Mouse (Mus musculus): ENCODE data around the gene Nckap1l.

Nckap1l gene

DNA sequence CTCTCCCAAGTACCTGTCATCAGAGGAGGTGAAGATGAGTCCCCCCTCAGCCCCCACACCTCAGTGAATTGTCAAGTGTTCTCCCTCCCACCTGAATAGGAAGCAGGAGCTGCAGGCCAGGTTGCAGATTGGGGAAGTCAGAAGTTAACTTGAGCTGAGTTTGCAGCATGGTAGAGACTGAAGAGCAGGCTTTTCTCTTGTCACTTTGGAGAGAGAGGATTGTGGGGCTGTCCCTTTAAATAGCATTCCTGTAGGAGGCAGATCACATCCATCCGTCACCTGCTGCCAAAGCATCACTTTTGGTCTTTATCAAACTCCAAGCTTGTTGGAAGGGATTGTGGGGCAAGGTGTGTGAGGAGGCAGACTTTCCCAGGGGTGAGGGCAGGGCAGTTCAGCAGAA, 47.1 kb downstream of the Nckap1l start:
- no peak for DNase-seq (ENCODE audit: low read depth, low spot score)

DNA sequence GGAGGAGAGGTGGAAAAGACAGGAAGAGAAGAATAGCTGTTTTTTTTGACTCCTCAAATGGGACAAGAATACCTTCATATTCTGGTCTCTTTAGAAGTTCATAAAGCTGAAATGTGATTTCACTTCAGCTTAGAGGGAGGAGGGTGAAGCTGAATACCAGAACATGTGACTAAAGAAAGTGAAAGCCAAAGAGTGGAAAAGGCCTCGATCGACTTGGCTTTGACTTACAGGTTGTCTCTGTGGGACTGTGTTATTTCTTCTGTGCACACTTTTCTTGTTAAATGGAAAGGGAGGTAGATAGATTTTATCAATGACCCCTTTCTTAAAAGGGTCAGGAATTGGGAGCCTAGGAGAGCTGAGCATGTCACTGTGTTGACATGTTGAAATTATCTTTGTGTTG, 47.6 kb downstream of the Nckap1l start:
- no peak for DNase-seq (ENCODE audit: low read depth, low spot score)

DNA sequence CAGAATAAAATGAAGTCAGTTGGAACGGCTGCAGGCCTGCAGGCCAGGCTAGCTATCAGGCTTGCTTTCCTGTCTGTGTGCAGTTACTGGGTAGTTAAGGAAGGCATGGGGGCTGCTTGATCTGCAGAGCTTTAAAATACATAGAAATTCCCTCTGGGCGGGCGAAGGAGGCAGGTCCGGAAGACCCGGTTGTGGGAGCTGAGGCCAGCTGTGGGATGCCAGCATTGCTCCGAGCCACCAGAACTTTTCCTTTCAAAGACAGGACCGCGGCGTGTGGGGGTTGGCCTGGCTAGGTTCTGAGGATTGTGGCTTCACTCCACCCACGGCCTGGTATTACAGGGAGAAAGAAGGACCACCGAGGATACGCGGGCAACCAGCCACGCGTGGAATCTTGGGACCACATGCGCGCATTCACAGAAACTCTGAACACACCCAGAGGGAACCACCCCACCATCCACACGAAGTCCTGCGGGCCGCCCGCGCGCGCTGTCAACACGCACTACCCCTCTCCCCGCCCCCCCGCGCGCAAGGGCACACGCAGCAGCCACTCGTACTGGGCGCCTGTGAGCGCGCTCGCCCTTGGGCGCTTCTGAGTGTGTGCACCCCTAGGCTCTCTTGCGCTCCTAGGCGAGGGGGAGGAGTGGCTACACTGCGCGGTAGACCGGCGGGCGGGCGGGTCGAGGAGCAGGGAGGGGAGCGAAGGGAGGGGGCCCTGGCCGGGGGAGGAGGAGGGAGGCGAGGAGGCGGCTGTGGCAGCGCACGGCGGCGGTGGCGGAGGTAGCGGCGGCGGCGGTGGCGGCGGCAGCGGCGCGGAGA, 49.0 kb downstream of the Nckap1l start, which contains the start of gene Pde1b:
Gene Pde1b (plus strand): TSS at position 600 of the 816 bp plus-strand sequence.
- DNase-seq (ENCODE audit: low read depth, low spot score), result no peak

DNA sequence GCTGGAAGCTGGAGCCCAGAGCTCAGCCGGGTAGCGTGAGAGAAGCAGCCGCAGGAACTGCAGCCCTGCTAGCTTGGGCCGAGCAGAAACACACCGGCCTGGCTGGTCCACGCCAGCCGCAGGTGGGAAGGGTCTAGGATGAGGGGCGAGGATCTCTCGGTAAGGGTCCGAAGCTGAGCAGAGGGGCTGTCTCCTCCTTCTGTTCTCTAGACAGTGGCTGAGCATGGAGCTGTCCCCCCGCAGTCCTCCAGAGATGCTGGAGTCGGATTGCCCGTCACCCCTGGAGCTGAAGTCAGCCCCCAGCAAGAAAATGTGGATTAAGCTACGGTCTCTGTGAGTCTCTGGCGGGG, 49.6 kb downstream of the Nckap1l start:
- DNase-seq (ENCODE audit: low read depth, low spot score), result no peak

DNA sequence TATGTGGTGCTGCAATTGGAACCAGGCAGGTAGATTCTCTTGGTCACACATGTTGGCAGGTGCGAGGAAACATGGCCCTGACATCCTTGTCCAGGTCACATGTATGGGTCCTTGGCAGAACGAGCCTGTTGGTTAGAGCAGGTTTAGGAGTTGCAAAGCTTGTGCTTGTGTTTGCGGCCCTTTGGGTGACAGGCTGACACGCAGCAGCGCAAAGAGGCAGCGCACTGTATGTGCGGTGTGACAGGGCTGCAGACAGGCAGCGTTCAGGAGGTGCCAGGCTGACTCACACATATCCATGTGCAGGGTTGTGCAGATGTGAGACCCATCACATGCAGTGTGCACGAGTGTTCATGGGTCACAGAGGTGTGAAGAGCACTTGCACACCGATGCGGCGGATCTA, 50.1 kb downstream of the Nckap1l start:
- no peak for DNase-seq (ENCODE audit: low read depth, low spot score)

DNA sequence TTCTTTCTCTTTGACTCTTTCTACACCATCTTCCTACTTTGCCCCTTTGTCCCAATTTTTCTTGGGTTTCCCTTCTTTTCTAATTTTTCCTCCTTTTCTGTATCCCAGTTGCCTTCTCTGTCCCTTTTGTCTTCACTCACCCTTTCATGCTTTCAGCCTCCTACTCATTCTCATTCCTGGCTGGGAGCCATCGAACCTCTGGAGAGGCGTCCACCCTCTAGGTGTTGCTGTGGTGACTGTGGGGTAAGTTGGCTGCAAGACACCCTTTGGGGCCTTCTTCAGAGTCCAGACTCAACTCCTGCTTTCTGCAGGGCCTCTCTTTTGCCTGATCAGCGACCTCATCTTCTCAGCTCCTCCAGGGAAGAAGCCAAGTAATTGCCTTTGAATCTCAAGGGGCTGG, 55.7 kb downstream of the Nckap1l start:
- no peak for DNase-seq (ENCODE audit: low read depth, low spot score)

DNA sequence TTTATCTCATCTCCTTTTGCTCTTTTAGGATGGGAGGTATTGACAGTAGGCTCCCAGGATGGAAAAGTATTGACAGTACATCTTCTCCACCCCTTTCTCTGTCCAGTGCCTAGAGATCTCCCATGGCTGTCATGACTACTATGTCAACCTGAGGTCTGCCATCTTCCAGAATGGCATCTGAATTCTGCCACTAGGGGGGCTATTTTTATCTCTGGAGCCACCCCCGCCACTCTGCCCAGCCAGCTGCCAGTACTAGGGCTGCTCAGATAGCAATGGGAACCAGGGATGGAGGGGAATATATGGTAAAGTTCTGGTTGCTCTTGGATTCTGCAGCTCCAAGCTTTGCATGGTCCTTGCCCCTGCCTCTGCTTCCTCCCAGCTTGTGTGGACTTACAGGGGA, 58.1 kb downstream of the Nckap1l start:
- no peak for DNase-seq (ENCODE audit: low read depth, low spot score)

DNA sequence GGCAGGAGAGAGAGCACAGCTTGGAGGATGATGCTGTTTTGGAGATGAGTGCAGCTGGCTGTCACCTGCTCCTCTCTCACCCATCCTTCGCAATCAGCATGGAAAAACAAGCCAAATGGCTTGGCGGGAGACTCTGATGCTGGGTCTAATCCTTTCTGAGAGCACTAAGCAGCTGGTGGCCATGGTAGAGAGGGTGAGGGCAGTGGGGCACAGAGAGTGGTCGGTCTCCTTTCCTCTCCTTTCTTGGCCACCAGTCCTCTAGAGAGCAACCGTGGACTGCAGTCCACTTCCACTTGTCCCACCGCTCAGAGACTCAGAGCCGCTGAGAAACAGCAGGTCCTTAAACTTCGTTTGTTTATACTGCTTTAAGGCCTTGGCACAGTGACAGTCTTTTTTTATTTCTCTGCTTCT, 60.0 kb downstream of the Nckap1l start:
- DNase-seq (ENCODE audit: low read depth, low spot score), result no peak

DNA sequence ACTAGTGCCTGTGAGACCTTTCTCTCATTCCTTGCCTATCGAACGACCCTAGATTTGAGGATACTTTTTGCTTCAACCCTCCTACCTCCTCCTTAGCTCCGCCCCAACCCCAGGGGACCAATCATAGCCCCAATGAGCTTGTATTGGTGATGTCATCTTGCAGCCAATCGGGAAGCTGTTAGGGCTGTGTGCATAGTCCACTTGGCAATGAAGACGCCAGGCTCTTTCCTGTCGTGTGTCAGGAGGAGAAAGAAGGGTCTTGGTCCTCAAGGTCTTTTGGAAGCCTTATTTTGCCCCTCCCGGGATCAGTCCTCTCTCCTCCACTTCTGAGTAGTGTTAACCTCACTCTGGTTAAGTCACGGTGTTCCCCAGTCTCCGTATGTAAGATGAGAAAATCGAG, 60.5 kb downstream of the Nckap1l start:
- no peak for DNase-seq (ENCODE audit: low read depth, low spot score)

DNA sequence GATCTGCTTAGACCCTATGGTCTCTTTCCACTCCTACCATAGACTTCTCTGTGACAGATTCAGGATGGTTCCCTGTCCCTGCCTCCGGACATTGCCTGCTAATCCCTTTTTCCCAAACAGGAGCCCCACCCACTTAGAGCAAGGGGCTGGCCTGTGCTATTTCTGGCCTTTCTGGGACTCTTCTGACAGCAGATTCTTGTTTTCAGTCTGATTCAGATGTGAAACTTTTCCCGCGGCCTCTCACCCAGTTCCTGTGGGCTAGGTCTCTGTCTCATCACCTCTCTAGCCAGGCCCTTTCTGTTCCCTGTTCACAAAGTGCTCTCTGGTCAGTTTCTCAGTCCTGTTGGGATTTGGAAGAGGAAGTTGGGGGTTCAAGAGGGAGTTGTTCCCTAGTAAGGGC, 61.3 kb downstream of the Nckap1l start:
- no peak for DNase-seq (ENCODE audit: low read depth, low spot score)

DNA sequence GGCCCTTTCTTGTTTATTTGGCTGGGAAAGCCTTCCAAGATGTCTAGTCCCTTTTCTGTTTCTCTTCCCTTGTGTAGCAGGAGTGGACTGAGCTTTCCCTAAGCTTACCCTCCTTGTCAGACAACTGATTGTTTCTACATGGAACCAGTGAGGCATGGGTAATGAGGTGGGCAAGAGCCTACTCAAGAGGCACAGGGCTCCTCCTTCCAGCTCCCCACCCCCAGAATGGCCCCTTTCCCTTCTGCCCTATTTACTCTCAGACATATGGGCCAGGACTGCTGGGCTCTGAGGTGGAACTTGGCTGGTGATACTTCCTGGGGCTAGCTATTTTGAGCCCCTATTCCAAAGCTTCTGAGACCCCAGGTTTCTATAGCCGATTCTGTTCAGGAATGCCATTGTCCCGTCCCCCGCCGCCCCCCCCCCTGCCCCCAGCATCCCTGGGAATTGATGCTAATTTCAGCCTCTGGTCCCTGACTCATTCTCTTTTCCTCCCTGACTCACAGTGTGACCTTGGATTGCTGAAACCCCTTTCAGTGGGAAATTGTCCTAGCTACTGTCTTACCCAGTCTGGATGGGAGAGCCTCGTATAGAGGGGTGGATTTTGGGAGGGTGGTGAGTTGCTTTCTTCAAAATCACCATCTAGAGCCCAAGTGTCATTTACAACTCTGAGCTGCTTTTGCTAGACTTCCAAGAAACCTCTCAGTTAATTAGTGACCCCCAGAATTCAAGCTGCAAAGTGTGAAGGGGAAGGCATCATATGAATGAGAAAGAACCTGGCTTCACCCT, 65.2 kb downstream of the Nckap1l start:
- DNase-seq (ENCODE audit: low read depth, low spot score), result no peak

DNA sequence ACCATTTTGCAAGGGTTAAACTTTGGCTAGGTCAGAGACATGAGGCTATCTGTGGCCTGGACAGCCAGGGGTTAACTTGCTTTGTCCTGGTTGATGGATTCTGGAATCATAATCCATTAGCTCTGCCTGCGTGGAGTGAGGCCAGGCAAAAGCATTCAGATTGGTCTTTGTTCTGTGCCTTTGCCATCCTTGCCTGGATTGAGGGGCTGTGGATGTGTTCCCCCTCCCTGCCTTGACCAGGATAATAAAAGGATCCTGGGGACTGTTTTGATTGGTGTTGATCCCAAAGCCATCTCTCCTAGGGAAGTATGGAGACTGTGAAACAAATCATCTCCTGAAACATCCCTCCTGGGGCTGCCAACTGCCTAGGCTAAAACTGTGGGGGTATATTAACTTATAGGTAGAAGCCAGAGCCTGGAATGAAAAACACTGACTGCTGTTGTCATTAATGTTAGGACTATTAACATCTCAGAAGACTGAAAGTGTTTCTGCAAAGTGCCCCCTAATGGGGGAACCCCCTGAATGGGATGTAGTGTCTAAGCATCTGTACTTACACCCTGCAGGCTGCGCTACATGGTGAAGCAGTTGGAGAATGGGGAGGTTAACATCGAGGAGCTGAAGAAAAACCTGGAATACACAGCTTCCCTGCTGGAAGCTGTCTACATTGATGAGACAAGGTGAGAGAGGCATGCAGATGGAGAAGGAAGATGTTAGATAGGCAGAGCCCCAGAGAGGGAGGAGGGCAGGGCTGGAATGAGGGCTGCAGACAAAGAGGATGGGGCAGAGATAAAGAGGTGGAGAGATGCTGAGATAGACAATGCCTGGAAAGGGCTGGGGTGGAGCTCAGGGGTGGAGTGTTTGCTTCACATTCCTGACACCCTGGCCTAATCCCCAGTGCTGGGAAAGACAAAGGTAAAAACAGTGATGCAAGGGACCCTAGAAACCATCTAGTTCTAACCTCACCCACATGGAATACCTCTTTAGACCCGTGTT, 66.1 kb downstream of the Nckap1l start:
- no peak for DNase-seq (ENCODE audit: low read depth, low spot score)

DNA sequence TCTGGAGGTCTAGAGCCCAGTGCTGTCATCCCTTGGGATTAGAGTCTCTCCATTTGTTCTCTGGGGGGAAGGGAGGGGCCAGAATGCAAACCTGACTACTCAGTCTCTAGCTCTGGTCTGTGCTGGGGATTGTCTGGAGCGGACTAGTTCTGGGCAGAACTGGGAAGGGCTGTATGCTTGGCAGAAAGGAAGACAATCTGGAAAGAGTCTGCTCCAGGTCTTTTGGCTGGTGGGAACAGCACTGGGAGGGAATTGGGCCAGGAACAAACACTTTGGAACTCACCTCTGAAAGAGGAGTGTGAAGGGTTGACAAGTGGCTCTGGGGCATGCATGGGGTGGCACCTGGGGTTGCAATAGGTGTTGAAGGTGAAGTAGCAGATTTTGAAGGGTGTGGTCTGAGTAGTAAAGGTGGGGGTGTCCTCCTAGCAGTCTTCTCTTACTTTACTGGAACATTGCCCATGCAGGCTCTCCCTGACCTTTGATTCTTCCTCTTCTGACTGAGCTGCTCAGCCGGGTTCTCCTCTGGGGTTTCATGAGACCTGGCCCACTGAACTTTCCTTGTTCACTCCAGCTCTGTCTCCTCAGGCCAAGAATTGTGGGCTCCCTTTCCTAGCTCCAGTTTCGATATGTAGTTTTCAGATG, 69.0 kb downstream of the Nckap1l start:
- no peak for DNase-seq (ENCODE audit: low read depth, low spot score)

DNA sequence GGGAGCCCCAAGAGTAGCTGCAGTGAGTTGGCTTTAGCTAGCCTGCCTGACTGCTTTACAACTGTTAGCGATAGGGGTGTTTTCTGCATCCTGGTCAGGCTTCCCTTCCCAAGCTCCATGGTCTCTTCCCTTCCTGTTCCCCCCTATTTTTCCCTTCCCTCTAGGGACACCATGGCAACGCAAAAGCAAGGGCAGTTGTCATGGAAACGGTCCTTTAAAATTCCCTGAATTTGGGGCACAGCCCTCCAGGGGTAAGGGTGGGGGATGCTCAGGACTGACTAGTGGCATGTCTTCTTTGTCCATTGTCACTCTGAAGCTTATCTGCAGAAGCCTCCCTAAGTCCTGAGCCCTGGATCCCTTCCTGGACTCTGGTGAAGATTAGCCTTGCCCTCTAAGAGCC, 69.6 kb downstream of the Nckap1l start:
- DNase-seq (ENCODE audit: low read depth, low spot score), result no peak

DNA sequence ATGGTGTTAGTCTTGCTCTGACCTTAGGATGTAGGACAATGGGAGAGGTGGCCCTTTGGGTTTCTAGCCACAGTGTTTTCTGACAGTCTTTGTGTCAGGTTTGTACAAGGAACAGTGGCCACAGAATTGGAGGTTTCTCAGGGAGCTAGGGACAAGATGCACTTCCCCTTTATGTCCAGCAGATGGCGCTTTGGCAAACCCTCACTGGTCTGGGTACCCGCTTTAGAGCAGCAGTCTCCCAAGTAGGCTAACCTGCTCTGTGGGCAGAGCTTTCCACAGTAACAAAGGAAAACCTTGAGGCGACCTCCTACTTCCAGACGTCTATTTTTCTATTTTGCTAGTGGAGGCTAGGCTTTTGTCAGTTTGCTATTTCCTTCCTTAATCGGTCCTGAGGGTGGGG, 76.8 kb downstream of the Nckap1l start:
- peak; percentile 27 for DNase-seq (ENCODE audit: low read depth, low spot score)

DNA sequence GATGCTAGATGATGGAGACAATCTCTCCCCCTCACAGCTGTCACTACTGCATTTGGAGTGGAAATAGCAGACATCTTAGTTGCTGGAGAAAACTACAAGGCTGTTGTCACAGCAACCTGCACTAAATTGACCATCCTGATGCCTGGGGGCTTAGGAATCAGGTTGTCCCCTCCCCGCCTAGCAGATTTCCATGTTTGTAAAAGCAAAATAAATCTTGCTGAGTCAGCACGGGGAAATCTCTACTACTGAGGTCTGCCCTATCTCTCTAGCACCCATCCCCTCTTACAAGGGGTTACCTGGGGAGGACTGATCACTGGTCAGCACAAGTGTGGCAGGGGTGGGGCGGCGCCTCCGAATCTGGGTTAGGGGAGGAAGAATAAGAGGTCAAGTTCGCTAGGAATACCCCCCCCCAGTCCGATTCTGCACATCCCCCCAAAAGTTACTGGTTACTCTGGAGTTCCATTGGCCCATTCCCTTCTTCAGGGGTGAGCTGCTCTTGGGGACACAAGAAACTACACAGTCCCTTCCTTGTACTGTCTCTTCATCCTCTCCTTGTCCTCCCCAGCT, 80.5 kb downstream of the Nckap1l start:
- no peak for DNase-seq (ENCODE audit: low read depth, low spot score)

DNA sequence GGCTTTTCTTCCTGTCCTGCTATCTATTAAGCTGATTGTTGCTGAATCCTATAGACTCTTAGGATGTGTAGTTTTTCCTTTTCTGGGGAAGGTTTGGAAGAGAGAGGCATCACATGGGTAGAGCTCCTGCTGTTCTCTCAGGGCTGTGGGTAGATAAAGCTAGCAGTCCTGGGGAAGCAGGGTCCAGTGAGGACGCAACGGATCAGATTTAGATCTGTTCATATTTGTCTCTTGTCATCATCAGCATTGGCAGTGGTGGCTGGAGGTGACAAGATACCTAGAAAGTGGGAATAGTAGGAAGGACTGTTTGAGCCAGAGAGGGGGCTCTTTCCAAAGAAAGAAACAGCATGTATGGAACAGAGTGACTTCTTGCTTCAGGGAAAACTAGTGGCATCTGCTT, 81.4 kb downstream of the Nckap1l start:
- no peak for DNase-seq (ENCODE audit: low read depth, low spot score)

DNA sequence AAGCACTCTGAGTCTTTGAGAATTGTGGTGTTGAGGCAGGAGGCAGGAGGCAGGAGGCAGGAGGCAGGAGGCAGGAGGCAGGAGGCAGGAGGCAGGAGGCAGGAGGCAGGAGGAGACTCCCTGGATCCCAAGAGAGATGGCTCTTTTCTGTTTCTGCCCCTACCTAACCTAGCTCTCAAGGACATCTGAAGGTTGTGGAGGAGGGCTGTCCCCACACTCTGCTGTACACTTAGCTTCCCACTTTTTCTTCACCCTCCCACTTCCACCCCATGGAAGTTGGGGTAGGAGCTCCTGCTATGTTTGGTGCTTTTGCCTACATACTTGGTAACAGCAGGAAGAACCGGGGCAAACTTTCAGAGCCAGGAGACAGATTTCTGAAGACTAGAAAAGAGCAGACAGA, 82.2 kb downstream of the Nckap1l start:
- no peak for DNase-seq (ENCODE audit: low read depth, low spot score)

DNA sequence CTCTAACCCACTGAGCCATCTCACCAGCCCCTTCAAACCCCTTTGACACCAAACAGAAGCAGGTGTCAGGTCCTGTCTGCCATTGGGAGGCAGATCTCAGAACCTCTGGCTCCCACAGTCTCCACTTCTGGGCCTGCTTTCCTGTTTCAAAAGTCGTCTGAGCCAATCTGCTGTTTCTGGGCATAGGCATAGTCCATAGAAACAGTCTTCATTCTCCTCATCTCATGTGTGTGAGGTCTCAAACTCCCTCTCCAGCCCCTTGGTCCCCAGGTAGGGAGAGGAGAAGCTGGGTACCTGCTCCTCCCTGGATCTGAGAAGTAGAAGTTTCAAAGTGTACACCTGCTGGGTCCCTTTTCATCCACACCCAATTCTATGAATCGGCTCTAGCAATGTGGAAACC, 82.9 kb downstream of the Nckap1l start:
- DNase-seq (ENCODE audit: low read depth, low spot score), result no peak

DNA sequence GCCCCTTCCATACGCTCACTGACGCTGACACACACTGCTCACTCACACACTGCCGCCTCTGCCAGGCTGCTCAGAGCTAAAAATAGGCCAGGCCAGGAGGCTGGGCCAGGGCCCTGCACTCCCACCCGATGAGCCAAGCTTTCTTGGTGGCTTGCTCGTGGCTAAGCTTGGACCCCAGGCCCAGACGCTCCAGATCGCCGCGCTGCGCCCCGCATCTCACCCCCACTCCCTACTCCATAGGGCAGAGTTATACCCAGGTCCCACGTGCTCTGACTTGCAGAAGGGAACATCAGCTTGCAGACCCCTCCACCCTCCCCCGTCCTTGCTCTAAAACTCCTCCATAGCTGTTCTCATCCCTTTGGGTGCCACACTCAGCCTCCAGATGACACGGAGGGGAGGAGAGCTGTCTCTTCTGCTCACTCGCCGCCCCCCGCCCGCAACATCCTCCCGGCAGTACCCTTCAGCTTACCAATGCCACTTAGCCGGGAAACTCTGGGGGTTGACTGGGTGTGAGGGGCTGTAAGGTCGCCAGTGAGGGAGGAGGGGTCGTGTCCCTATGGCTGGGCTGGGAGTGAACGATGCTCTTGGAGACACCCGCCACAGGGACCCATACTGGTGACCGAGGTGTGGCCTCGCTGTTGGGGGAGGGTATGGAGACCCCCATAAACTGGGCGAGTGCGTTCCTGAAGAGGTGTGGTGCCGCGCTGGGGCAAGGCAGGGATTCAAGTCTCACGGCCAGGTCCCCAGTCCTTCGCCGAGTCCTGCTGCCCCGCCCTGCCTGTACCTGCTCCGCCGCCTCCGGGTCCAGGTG, 83.6 kb downstream of the Nckap1l start:
- DNase-seq (ENCODE audit: low read depth, low spot score), result no peak

All from c-Kit-negative CD71-positive TER-119-positive erythroid progenitor cells, embryonic 14.5 days (primary cell).